Mouse (Mus musculus) heart, postnatal 0 days (tissue): ENCODE measurements at regions not wholly inside any gene's neighbourhood (a gene's known extent, or its start where the extent isn't known, plus 50 kb on each side); places are given as distances from the start of the nearest gene placed in this dataset.

Experiments
- CTCF ChIP-seq: IDR thresholded peaks from 2 replicates; pipeline ENCODE4 v1.5.1; 2016; ENCODE audit warnings: antibody characterized with exemption, control low read depth, low read depth
- EP300 ChIP-seq: IDR thresholded peaks from 2 replicates; pipeline ENCODE4 v1.6.1; 2016; ENCODE audit warnings: antibody characterized with exemption, low read depth

DNA sequence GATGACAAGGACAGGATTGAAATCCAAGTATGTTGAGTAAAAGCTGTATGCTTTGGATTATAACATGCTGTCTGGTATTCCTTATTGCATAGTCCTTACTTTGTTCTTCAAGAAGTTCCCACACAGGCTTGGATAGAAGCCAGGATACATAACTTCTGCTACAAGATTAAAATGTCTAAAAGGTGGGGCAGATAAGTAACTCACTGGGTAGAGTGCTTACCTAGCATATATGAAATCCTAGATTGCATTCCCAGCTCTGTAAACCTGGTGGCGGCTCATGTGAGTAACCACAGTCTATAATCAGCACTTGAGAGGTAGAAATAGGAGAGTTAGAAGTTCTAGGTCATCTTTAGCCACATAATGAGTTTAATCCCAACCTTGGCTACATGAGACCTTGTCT lies 126.0 kb upstream of the Try4 start:
- no peak for TF ChIP-seq EP300
- TF ChIP-seq CTCF = no peak
